In the genomic region with DNA sequence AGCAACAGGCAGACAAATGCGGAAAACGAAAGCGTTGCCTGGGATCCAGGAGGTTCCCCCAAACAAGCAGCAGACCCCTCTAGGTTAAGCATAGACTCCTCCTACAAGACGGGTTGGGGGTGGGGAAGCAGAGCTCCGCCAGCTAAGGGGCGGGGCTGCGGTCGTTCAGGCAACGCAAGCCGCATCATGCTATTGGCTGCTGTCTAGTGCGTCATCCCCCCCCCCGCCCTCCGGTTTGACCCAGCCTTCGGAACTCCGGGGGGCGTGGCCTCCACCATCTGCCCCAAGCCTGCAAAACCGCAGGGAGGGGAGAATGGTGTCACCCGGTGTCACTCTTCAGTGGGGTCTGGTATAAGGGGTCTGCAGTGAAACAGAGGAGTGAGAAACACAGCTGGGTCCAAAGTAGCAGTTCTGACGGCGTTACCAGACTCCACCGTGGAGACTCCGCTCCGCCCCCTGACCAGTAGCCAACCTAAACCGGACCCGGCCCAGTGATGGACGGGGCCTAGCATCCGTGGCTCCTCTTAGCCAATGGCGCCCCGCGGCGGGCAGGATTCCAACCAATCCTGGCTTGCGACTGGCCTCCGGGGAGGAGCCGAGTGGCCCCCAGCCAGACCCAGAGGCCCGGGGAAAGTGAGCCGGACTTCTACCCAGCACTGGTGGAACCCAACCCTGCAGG, we compare ENCODE assay signal across 8 mouse cellular contexts. TPM values are rescaled to one million over a fixed set of nuclear protein-coding genes. Genes with fewer than 3 reads are reported as not detected.
DNase-seq lines count a peak whose midpoint lies in the region; ATAC-seq and TF ChIP-seq lines count a peak whose summit lies in the region.

A gene (plus strand): TSS at position 613 of the 679 bp plus-strand sequence.

- no peaks in the 10 kb centered on the region for H3K9me3 ChIP-seq in E14TG2a.4 (ENCODE audit: low read length)
- no peaks in the 10 kb centered on the region for H3K9me3 ChIP-seq in forebrain, embryonic 12.5 days
- no peaks in the 10 kb centered on the region for H3K9me3 ChIP-seq in liver, postnatal 0 days (ENCODE audit: low read length)
- H3K9me3 ChIP-seq in neural tube, embryonic 14.5 days (ENCODE audit: control insufficient read depth, low read length): no peaks in the 10 kb centered on the region

- peak within 1 kb of the TSS; percentile 62 for H3K9ac ChIP-seq in forebrain, embryonic 12.5 days
- peak within 1 kb of the TSS; percentile 92 for H3K9ac ChIP-seq in liver, postnatal 0 days (replicated peaks)
- peak within 1 kb of the TSS; percentile 45 for H3K9ac ChIP-seq in neural tube, embryonic 14.5 days (replicated peaks; ENCODE audit: low read depth, low read length)

- peak within 1 kb of the TSS; percentile 95 for H3K4me3 ChIP-seq in E14TG2a.4 (replicated peaks; ENCODE audit: low read length)
- H3K4me3 ChIP-seq in forebrain, embryonic 12.5 days (replicated peaks): peak within 1 kb of the TSS; percentile 73
- peak within 1 kb of the TSS; percentile 92 for H3K4me3 ChIP-seq in liver, postnatal 0 days (ENCODE audit: low read depth, low read length)
- peak within 1 kb of the TSS; percentile 53 for H3K4me3 ChIP-seq in neural tube, embryonic 14.5 days (ENCODE audit: low read depth, low read length)

- TF ChIP-seq EP300 in liver, postnatal 0 days (IDR thresholded peaks at IDR 0.05; ENCODE audit: low read depth): peak; percentile 59

- intact Hi-C loops in heart, postnatal 10 days (cut with DNase I): loop anchor here (10.0 kb wide), 1 partner anchor 308 kb away; a partner anchor contains a TSS

- H3K4me1 ChIP-seq in E14TG2a.4 (replicated peaks; ENCODE audit: low read depth, low read length): peaks cover 55% of the 10 kb centered on the region
- peaks cover 4% of the 10 kb centered on the region for H3K4me1 ChIP-seq in forebrain, embryonic 12.5 days
- H3K4me1 ChIP-seq in liver, postnatal 0 days (ENCODE audit: insufficient read depth): peaks cover 32% of the 10 kb centered on the region
- H3K4me1 ChIP-seq in neural tube, embryonic 14.5 days (ENCODE audit: control insufficient read depth, insufficient read depth, low read length): peaks cover 3% of the 10 kb centered on the region; the same call in 1 of the 2 replicates

- H3K36me3 ChIP-seq in E14TG2a.4 (ENCODE audit: insufficient read depth, low read length): peaks cover 29% of the 10 kb centered on the region
- peaks cover 22% of the 10 kb centered on the region for H3K36me3 ChIP-seq in forebrain, embryonic 12.5 days (replicated peaks)
- H3K36me3 ChIP-seq in liver, postnatal 0 days (replicated peaks; ENCODE audit: insufficient read depth, low read length): peaks cover 23% of the 10 kb centered on the region
- H3K36me3 ChIP-seq in neural tube, embryonic 14.5 days (ENCODE audit: control insufficient read depth, insufficient read depth, low read length): peaks cover 8% of the 10 kb centered on the region; the same call in 1 of the 2 replicates

- no peak for TF ChIP-seq CTCF in E14TG2a.4 (conservative IDR thresholded peaks at IDR 0.05; ENCODE audit: low read length)
- TF ChIP-seq CTCF in liver, postnatal 0 days (IDR thresholded peaks at IDR 0.05; ENCODE audit: low read depth): peak; percentile 20; the same call in 1 of the 2 replicates

- peak; percentile 98 for DNase-seq in c-Kit-positive CD71-positive TER-119-positive erythroid progenitor cells, embryonic 14.5 days (ENCODE audit: low spot score)
- peak; percentile 100 for DNase-seq in heart, postnatal 10 days
- DNase-seq in large intestine, adult 2 months (ENCODE audit: low read depth, low spot score): no peak
- DNase-seq in liver, postnatal 0 days: peak; percentile 99
- peak; percentile 100 for DNase-seq in testis, postnatal 10 days (ENCODE audit: low spot score)

- peak within 1 kb of the TSS; percentile 94 for H3K27ac ChIP-seq in forebrain, embryonic 12.5 days
- peak within 1 kb of the TSS; percentile 99 for H3K27ac ChIP-seq in liver, postnatal 0 days (ENCODE audit: low read depth)
- H3K27ac ChIP-seq in neural tube, embryonic 14.5 days (ENCODE audit: low read depth, low read length): peak within 1 kb of the TSS; percentile 72

- under 1% methylated on average over 36 of the region's 36 CpGs for WGBS in forebrain, embryonic 12.5 days
- WGBS in large intestine, adult 2 months: 1% methylated on average over 36 of the region's 36 CpGs
- WGBS in liver, postnatal 0 days (ENCODE audit: insufficient replicate concordance): under 1% methylated on average over 36 of the region's 36 CpGs
- WGBS in neural tube, embryonic 14.5 days: 0% methylated on average over 36 of the region's 36 CpGs

- peak; percentile 94 for ATAC-seq in forebrain, embryonic 12.5 days (ENCODE audit: low FRiP score)
- peak; percentile 87 for ATAC-seq in liver, postnatal 0 days
- ATAC-seq in neural tube, embryonic 14.5 days (ENCODE audit: low read depth): peak; percentile 92

- no peaks in the 10 kb centered on the region for H3K27me3 ChIP-seq in E14TG2a.4 (ENCODE audit: insufficient read depth, low read length)
- no peaks in the 10 kb centered on the region for H3K27me3 ChIP-seq in forebrain, embryonic 12.5 days
- no peaks in the 10 kb centered on the region for H3K27me3 ChIP-seq in liver, postnatal 0 days (ENCODE audit: insufficient read depth, low read length)
- H3K27me3 ChIP-seq in neural tube, embryonic 14.5 days (ENCODE audit: control insufficient read depth, insufficient read depth, low read length): no peaks in the 10 kb centered on the region

- H3K4me2 ChIP-seq in forebrain, embryonic 12.5 days: peak within 1 kb of the TSS; percentile 75
- peak within 1 kb of the TSS; percentile 74 for H3K4me2 ChIP-seq in liver, postnatal 0 days (ENCODE audit: low read depth, low read length)
- H3K4me2 ChIP-seq in neural tube, embryonic 14.5 days (ENCODE audit: low read depth, low read length): peak within 1 kb of the TSS; percentile 68

RNA-seq across cellular contexts. Expression of the gene that starts here (rescaled TPM):
- polyA plus RNA-seq in forebrain, embryonic 12.5 days (2016; fragmentation: Nextera tagmentation; extraction: Ambion mirVana): 20.0 and 21.9 TPM in 2 replicates
- total RNA-seq in heart, postnatal 10 days (2021): 10 to 100 TPM in 1 of 2 experiments, 1 to 10 TPM in 1; 9.1 to 10.4 TPM
- polyA plus RNA-seq in large intestine, adult 2 months (2012; rRNA removed): 14.5 and 15.3 TPM in 2 replicates
- polyA plus RNA-seq in liver, postnatal 0 days (2015; fragmentation: Nextera tagmentation; extraction: Ambion mirVana): 16.2 and 17.0 TPM in 2 replicates
- 5.7 and 10.0 TPM in 2 replicates for polyA plus RNA-seq in neural tube, embryonic 14.5 days (2014; fragmentation: Nextera tagmentation; extraction: Ambion mirVana)
